Mouse (Mus musculus) Patski (cell line): ENCODE data around the gene Rbpj. TPM values are rescaled to one million over a fixed set of nuclear protein-coding genes. Genes with fewer than 3 reads are reported as not detected.
"Not testable (repeated sequence)": the region's sequence is repeated elsewhere in the genome, so short reads cannot be mapped to it uniquely, and the experiment has no call there.

Experiments used
- ATAC-seq: fragments of 100-300 bp; one replicate; pipeline ENCODE4 v1.8.0; 2021
- CTCF ChIA-PET: fragments of 350-600 bp; sonication (Branson Sonifier 250); formaldehyde crosslinking; loops from one replicate; lab custom pipeline; 2022; ENCODE audit warnings: inconsistent platforms; lab: Charles Lee
- POLR2A ChIA-PET: fragments of 350-600 bp; sonication (Branson Sonifier 250); formaldehyde crosslinking; loops from one replicate; lab custom pipeline; 2022; ENCODE audit warnings: antibody characterized with exemption, inconsistent platforms; lab: Charles Lee
- DNase-seq: peaks from one replicate; pipeline ENCODE4 v3.0.0-alpha.2; 2011; ENCODE audit warnings: low read depth, low spot score
- H3K27me3 ChIP-seq: fragments of 371-371 bp; one replicate; pipeline ENCODE4 v1.5.1; 2021
- CTCF ChIP-seq: fragments of 100-300 bp; IDR thresholded peaks from one replicate; pipeline ENCODE4 v1.5.1; 2021
- in situ Hi-C: fragments of 300-500 bp; cut with MboI; formaldehyde crosslinking; loops from 3 replicates; pipeline ENCODE4 v1.11.1; 2018; ENCODE audit warnings: low pct_unique_long_range_greater_than_20kb, mixed read lengths
- polyA plus RNA-seq: library from polyadenylated mRNA; unstranded; gene quantifications from one replicate; pipeline ENCODE4 v1.2.3, GENCODE M21; 2021

Gene Rbpj
- polyA plus RNA-seq, 1 experiment from 2014 or later, result 64.2 TPM

GRCm38 (mm10) chr5:53670321-53670938, 204.5 kb downstream of the Rbpj start:
- DNase-seq (no peak), ATAC-seq (no peak)
- no peak for TF ChIP-seq CTCF
- in situ Hi-C loops, result loop anchor here (10.0 kb wide), 2 partner anchors 346 to 444 kb away; no protein-coding TSS in a partner anchor
- ChIA-PET POLR2A (no interaction called here), CTCF (no interaction called here)
- no peaks in the 10 kb centered on the region for H3K27me3 ChIP-seq

GRCm38 (mm10) chr5:53671507-53671906, 205.6 kb downstream of the Rbpj start:
- POLR2A ChIA-PET, result no interaction called here

GRCm38 (mm10) chr5:53672352-53672751, 206.4 kb downstream of the Rbpj start:
- ATAC-seq (peak; percentile 69), DNase-seq (no peak)
- in situ Hi-C loops, result loop anchor here (10.0 kb wide), 2 partner anchors 348 to 442 kb away; no protein-coding TSS in a partner anchor
- no peaks in the 10 kb centered on the region for H3K27me3 ChIP-seq
- ChIA-PET POLR2A (no interaction called here), CTCF (interaction anchor here (0.6 to 1.4 kb wide), 7 partner anchors 12 to 346 kb away, joined by 3 to 6 read pairs (median 3); no protein-coding TSS in a partner anchor)
- peak; percentile 91 for TF ChIP-seq CTCF

More at GRCm38 (mm10) chr5:53671507-53671906, 205.6 kb downstream of the Rbpj start:
- CTCF ChIA-PET, result interaction anchor here (1.0 to 1.4 kb wide), 6 partner anchors 13 to 345 kb away, joined by 3 to 6 read pairs (median 3); no protein-coding TSS in a partner anchor
- DNase-seq (no peak), ATAC-seq (no peak)
- in situ Hi-C loops, result loop anchor here (10.0 kb wide), 2 partner anchors 347 to 443 kb away; no protein-coding TSS in a partner anchor
- TF ChIP-seq CTCF, result no peak
- H3K27me3 ChIP-seq, result no peaks in the 10 kb centered on the region

- ATAC-seq, POLR2A ChIA-PET: not testable (repeated sequence)
- CTCF ChIA-PET, result interaction anchor here (1.0 kb wide), 1 partner anchor 348 kb away, joined by 3 read pairs; no protein-coding TSS in a partner anchor
These were observed 207.7 kb downstream of the Rbpj start for GRCm38 (mm10) chr5:53673493-53674150.

GRCm38 (mm10) chr5:53676671-53677070, 210.7 kb downstream of the Rbpj start:
- ATAC-seq (no peak), DNase-seq (no peak)
- TF ChIP-seq CTCF, result no peak
- H3K27me3 ChIP-seq, result no peaks in the 10 kb centered on the region
- POLR2A ChIA-PET, result no interaction called here
- CTCF ChIA-PET, result no interaction called here
- in situ Hi-C loops, result loop anchor here (5.0 to 10.0 kb wide), 3 partner anchors 324 to 438 kb away; no protein-coding TSS in a partner anchor

More at GRCm38 (mm10) chr5:53673493-53674150, 207.7 kb downstream of the Rbpj start:
- not testable (repeated sequence) for H3K27me3 ChIP-seq, DNase-seq
- in situ Hi-C loops, result loop anchor here (10.0 kb wide), 2 partner anchors 349 to 441 kb away; no protein-coding TSS in a partner anchor

- TF ChIP-seq CTCF, result no peak
- in situ Hi-C loops, result loop anchor here (5.0 to 10.0 kb wide), 3 partner anchors 326 to 437 kb away; no protein-coding TSS in a partner anchor
- ATAC-seq (no peak), DNase-seq (no peak)
- H3K27me3 ChIP-seq, result no peaks in the 10 kb centered on the region
- CTCF ChIA-PET, result interaction anchor here (1.1 to 1.2 kb wide), 2 partner anchors 9 to 20 kb away, joined by 3 read pairs; no protein-coding TSS in a partner anchor
- POLR2A ChIA-PET, result interaction anchor here (0.6 to 0.7 kb wide), 2 partner anchors 336 to 980 kb away, joined by 3 to 4 read pairs; no protein-coding TSS in a partner anchor
These were observed 212.2 kb downstream of the Rbpj start for GRCm38 (mm10) chr5:53678036-53678767.

GRCm38 (mm10) chr5:53679651-53680050, 213.7 kb downstream of the Rbpj start:
- no peaks in the 10 kb centered on the region for H3K27me3 ChIP-seq
- DNase-seq (no peak), ATAC-seq (no peak)
- ChIA-PET POLR2A (interaction anchor here (1.1 kb wide), 1 partner anchor 15 kb away, joined by 3 read pairs; no protein-coding TSS in a partner anchor), CTCF (interaction anchor here (1.2 kb wide), 2 partner anchors 22 to 349 kb away, joined by 3 read pairs; no protein-coding TSS in a partner anchor)
- in situ Hi-C loops, result loop anchor here (5.0 to 10.0 kb wide), 3 partner anchors 327 to 435 kb away; no protein-coding TSS in a partner anchor
- no peak for TF ChIP-seq CTCF

GRCm38 (mm10) chr5:53683916-53684315, 218.0 kb downstream of the Rbpj start:
- ChIA-PET POLR2A (no interaction called here), CTCF (no interaction called here)
- DNase-seq (no peak), ATAC-seq (no peak)
- TF ChIP-seq CTCF, result no peak
- in situ Hi-C loops, result no loop called here
- H3K27me3 ChIP-seq, result no peaks in the 10 kb centered on the region

GRCm38 (mm10) chr5:53684417-53684816, 218.5 kb downstream of the Rbpj start:
- POLR2A ChIA-PET, result no interaction called here
- CTCF ChIA-PET, result interaction anchor here (0.9 kb wide), 1 partner anchor 14 kb away, joined by 3 read pairs; no protein-coding TSS in a partner anchor
- DNase-seq (no peak), ATAC-seq (no peak)
- no peak for TF ChIP-seq CTCF
- in situ Hi-C loops, result no loop called here
- no peaks in the 10 kb centered on the region for H3K27me3 ChIP-seq

GRCm38 (mm10) chr5:53685623-53686022, 219.7 kb downstream of the Rbpj start:
- TF ChIP-seq CTCF, result no peak
- no peak for DNase-seq
- CTCF ChIA-PET, result interaction anchor here (1.2 kb wide), 1 partner anchor 26 kb away, joined by 4 read pairs; no protein-coding TSS in a partner anchor
- POLR2A ChIA-PET, result no interaction called here
- H3K27me3 ChIP-seq, result no peaks in the 10 kb centered on the region
- ATAC-seq, result no peak
- in situ Hi-C loops, result no loop called here
